Mouse (Mus musculus) common myeloid progenitor, adult 5-6 weeks (primary cell): ENCODE results near the gene Gm26558. TPM values are rescaled to one million over a fixed set of nuclear protein-coding genes. Genes with fewer than 3 reads are reported as not detected.

Experiments used
- ATAC-seq: replicated peaks from 2 replicates; pipeline ENCODE4 v1.8.0; 2016; ENCODE audit warnings: low read depth, mild to moderate bottlenecking, moderate TSS enrichment, inconsistent platforms; ENCODE audit not compliant: poor library complexity, severe bottlenecking
- total RNA-seq: library from RNA; stranded (forward); fragments of 200-1000, 187-1606 nt; gene quantifications from 2 replicates; pipeline ENCODE4 v1.2.3, GENCODE M21; 2017

Gm26558 gene
- total RNA-seq, 1 experiment from 2014 or later: not detected

DNA sequence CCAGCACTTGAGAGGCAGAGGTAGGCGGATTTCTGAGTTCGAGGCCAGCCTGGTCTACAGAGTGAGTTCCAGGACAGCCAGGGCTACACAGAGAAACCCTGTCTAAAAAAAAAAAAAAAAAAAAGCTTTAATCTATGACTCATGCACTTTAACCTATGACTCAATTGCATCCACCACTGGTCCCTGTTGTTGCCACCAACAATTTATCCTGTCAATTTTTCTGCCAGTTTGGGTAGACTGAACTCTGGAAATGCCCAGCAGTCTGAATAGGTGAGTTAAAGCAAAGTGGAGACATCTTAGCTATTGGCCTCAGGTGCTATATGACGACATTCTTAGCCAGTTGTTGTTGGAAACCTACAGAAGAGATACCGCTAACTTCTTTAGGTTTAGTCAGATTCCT, 12.4 kb downstream of the Gm26558 start:
- no peak for ATAC-seq

GRCm38 (mm10) chr2:70648271-70648670, 13.6 kb downstream of the Gm26558 start:
- ATAC-seq: no peak

DNA sequence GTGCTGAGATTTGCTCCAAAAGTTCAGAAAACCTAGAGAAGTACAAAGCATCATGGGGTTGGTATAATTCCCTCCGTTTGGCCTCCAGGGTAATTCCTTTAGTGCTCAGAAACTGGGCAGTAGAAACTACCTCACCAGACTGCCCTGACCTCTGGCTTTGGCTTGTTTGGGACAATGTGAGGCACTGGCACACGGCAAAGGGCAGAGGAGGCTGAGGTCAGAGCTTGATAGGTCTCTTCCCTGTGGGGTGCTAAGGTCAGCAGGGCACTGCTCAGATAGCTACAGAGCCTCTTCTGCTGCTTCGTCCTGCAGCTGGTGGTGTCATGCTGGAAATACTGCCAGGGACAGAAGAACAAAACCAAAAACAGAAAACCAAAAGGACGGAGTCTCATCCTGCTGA, 14.2 kb downstream of the Gm26558 start:
- ATAC-seq: no peak

- ATAC-seq: no peak
Measured at GRCm38 (mm10) chr2:70645266-70645780, 16.6 kb downstream of the Gm26558 start.

DNA sequence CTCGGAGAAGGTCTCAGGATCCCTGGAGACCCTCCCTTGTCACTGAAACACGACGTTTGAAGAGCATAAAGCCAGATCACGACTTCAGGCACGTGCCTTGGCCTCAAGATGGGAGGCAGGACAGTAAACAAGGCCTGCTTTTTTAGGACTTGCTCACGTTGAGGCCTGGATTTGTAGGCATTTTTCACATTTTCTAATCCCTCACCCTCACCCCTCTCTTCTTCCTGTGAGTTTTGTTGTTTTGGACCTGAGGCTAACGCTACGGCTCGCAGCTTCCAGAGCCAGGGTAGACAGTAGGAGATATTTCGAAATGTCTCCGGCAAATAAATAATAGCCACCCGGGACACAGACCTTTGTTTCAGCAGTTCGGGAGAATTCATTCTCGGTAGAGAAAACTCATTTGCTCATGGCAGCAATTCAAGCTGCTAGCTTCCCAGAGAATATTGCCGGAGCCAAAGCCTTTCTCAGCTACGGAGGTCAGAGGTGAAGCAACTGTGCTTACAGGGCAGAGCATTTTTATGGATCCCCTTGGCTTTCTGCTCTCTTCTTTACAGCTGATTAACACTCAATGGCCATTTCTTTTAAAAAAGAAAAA, 18.8 kb downstream of the Gm26558 start:
- ATAC-seq: no peak

GRCm38 (mm10) chr2:70640968-70641367, 20.9 kb downstream of the Gm26558 start:
- ATAC-seq: 0 out of 2 replicates have a peak, but pooled peaks have one; percentile 56

- no peak for ATAC-seq
Measured at GRCm38 (mm10) chr2:70634028-70634690, 27.7 kb downstream of the Gm26558 start.

- no peak for ATAC-seq
Measured at GRCm38 (mm10) chr2:70632412-70632811, 29.5 kb downstream of the Gm26558 start.

GRCm38 (mm10) chr2:70631321-70631720, 30.6 kb downstream of the Gm26558 start:
- no peak for ATAC-seq

DNA sequence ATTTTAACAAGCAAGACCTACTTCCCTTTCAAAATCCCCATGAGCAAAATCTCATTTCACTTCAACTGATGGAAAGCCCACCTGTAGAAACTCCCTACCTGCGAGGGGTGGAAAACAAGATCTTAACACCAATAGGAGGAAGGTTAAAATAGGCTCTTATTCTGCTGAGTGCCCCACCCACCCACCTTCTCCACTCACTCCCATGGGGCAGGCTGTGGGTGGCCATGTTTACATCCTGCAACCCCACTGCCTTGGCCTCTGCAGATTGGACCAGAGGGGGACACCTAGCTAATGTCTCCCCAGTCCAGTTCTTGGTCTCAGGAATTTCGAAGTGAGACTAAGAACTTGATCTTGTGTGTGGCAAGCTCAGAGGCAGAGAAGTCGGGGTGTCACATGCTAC, 32.0 kb downstream of the Gm26558 start:
- ATAC-seq: no peak

- peak; percentile 81 for ATAC-seq
Measured at GRCm38 (mm10) chr2:70629339-70629761, 32.6 kb downstream of the Gm26558 start.

DNA sequence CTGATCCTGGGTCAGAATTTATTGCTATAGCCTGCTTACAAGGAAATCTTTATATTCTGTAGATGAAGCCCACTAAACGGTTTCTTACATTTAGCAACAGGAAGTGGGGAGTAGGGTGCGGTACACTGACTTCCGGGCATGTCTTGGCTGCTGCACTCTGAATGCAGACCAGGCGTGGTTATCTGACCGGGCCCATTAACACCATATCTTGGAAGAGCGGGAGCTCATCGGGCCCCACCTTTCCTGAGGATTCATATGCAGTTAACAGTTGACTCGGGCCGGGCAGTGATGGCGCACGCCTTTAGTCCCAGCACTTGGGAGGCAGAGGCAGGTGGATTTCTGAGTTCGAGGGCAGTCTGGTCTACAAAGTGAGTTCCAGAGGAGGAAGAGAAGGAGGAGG, 33.5 kb downstream of the Gm26558 start:
- peak; percentile 68 for ATAC-seq

DNA sequence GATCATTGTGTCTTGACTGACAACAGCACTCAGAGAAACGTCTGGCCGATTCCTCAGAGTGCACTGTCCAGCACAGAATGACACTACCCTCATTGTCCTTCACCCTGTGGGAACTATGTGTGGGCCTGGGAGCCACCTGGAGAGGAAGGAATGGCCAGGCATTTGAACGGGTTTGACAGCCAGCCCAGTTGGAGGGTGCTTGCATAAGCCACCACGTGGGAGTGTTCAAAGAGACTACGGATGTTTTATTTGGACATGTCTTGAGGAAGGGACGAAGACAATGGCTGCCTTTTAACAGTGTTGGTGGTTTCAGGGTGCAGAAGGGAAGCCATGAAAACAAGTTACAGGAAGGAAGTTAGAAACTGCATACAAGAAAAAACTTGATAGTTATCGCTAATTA, 36.1 kb downstream of the Gm26558 start:
- no peak for ATAC-seq

DNA sequence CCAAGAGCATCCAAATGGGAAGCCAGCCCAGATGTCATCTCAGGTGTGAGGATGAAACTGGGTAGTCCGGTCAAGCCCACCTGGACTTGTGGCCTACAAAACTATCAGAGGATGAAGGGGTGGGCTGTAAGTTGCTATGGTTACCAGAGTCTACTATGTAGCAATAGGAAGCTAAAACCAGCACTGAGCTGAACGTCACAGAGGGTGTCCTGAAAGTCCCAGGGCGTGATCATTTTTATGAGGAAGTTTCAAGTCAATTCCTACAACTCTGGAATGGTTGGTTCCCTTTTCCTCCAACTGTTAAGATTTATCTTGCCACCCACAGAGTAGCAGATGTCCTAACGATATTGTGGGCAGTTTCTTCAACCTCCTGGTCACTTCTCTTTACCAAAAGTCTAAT, 39.7 kb downstream of the Gm26558 start:
- ATAC-seq: peak; percentile 84

DNA sequence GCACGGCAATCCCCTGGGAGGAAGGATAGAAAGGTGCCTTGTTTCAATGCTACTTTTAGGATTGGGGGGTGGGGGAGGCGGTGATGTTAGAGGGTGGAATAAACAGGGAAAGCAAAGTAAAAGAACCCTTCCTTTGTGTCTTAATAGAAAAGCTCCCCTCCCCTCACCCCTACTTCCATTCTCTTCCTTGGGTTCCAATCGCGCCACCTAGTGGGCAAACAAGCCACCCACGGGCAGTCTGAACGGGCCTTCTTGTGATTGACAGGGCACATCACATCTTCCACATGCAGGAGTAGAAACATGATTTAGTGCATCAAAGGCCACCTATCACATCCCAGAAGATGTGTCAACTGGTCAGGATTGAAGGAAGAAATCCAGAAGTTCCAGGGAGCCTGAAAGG, 41.7 kb downstream of the Gm26558 start:
- ATAC-seq: peak; percentile 46; the same call in 1 of the 2 replicates

- no peak for ATAC-seq
Measured at GRCm38 (mm10) chr2:70619232-70619835, 42.6 kb downstream of the Gm26558 start.

DNA sequence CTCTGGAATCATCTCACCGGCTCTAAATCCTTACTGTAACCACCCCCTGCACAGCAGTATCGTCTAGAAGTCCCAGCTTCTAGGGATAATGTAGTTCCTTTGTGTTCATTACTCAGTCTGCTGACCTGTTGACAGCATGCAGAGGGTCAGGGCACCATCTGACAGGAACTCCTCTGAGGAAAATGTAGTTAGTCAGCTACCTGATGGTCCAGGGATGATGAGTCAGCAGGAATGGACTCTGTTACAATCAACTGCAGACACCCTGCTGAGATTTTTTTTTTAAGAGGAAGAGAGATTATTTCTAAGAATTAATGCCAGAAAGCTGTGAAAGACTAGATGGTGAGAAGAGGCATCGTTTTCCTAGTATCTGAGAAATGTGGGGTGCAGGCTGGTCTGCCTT, 45.3 kb downstream of the Gm26558 start:
- no peak for ATAC-seq

- no peak for ATAC-seq
Measured at GRCm38 (mm10) chr2:70616076-70616475, 45.8 kb downstream of the Gm26558 start.

GRCm38 (mm10) chr2:70614745-70615351, 47.1 kb downstream of the Gm26558 start:
- peak; percentile 89 for ATAC-seq
